Mouse (Mus musculus): ENCODE measurements around the gene Dusp15. TPM values are rescaled to one million over a fixed set of nuclear protein-coding genes. Genes with fewer than 3 reads are reported as not detected.

The Dusp15 gene
- 0.03 TPM in 1 of 2 replicates, not detected in the other for polyA plus RNA-seq (2012; ENCODE audit: low replicate concordance)

GRCm38 (mm10) chr2:152951065-152951849 is at the start of gene Dusp15:
Gene Dusp15 (minus strand): TSS chr2:152951698.

GRCm38 (mm10) chr2:152962091-152962793 is 10.7 kb upstream of the Dusp15 start, which contains the start of gene Ttll9:
Gene Ttll9 (plus strand): TSS chr2:152962485.

GRCm38 (mm10) chr2:152933048-152933447 is 18.4 kb downstream of the Dusp15 start, which contains the start of gene Foxs1:
Gene Foxs1 (minus strand): TSS chr2:152933208.

GRCm38 (mm10) chr2:152911031-152911430 is 40.5 kb downstream of the Dusp15 start, which contains the start of gene Mylk2:
Gene Mylk2 (plus strand): TSS chr2:152911352.

Other genes with a start within 250 kb of the Dusp15 start
- gene Id1, start 215.4 kb downstream of the Dusp15 start, polyA plus RNA-seq (2012; ENCODE audit: low replicate concordance), result 5.5 and 8.9 TPM in 2 replicates
- 0.21 and 0.42 TPM in 2 replicates for gene Cox4i2, start 197.5 kb downstream of the Dusp15 start, polyA plus RNA-seq (2012; ENCODE audit: low replicate concordance)
- gene Bcl2l1, start 120.0 kb downstream of the Dusp15 start, polyA plus RNA-seq (2012; ENCODE audit: low replicate concordance), result 56.7 and 71.1 TPM in 2 replicates
- gene Tpx2, start 103.7 kb downstream of the Dusp15 start, polyA plus RNA-seq (2012; ENCODE audit: low replicate concordance), result 1.4 and 4.4 TPM in 2 replicates
- gene Mylk2, start 40.3 kb downstream of the Dusp15 start, polyA plus RNA-seq (2012; ENCODE audit: low replicate concordance), result not detected in 2 replicates
- gene Foxs1, start 18.5 kb downstream of the Dusp15 start, polyA plus RNA-seq (2012; ENCODE audit: low replicate concordance), result 0.41 and 1.3 TPM in 2 replicates
- not detected in 2 replicates for gene Ttll9, start 10.8 kb upstream of the Dusp15 start, polyA plus RNA-seq (2012; ENCODE audit: low replicate concordance)
- 32.6 and 41.6 TPM in 2 replicates for gene Pdrg1, start 63.7 kb upstream of the Dusp15 start, polyA plus RNA-seq (2012; ENCODE audit: low replicate concordance)
- gene Xkr7, start 80.2 kb upstream of the Dusp15 start, polyA plus RNA-seq (2012; ENCODE audit: low replicate concordance), result not detected in 2 replicates
- 0.70 TPM in 1 of 2 replicates, not detected in the other for gene Ccm2l, start 114.3 kb upstream of the Dusp15 start, polyA plus RNA-seq (2012; ENCODE audit: low replicate concordance)
- 47.9 and 76.5 TPM in 2 replicates for gene Hck, start 156.8 kb upstream of the Dusp15 start, polyA plus RNA-seq (2012; ENCODE audit: low replicate concordance)
- 5.2 and 34.9 TPM in 2 replicates for gene Tm9sf4, start 209.6 kb upstream of the Dusp15 start, polyA plus RNA-seq (2012; ENCODE audit: low replicate concordance)

Data from hematopoietic multipotent progenitor cell, adult 10-12 weeks (in vitro differentiated cells).